Mouse (Mus musculus): Measurements from ENCODE around the gene BC048507. TPM values are rescaled to one million over a fixed set of nuclear protein-coding genes. Genes with fewer than 3 reads are reported as not detected.
"Not testable (repeated sequence)": the region's sequence is repeated elsewhere in the genome, so short reads cannot be mapped to it uniquely, and the experiment has no call there.

The BC048507 gene
- not detected for total RNA-seq (2021)

DNA sequence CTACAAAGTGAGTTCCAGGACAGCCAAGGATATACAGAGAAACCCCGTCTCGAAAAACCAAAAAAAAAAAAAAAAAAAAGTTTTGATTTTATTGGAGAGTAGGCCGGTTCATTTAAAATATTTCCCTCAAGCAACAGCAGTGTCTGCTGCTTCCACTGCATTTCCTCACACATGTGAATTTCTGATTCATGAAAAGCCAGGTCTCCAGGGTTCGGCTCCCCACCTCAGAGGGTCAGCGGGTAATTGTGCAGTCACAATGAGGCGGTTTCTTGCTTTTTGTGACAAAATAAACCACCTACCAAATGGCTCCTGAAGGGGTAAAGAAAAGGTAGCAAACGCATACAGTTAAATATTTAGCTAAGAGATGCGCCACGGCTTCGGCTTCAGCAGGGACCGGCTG, at the start of gene BC048507:
BC048507 (plus strand) TSS at position 301 of the 400 bp plus-strand sequence.
- no peak for DNase-seq (ENCODE audit: extremely low spot score in 1 of 2, low spot score in 2 of 2)
- intact Hi-C loops (cut with DNase I), result no loop called here

DNA sequence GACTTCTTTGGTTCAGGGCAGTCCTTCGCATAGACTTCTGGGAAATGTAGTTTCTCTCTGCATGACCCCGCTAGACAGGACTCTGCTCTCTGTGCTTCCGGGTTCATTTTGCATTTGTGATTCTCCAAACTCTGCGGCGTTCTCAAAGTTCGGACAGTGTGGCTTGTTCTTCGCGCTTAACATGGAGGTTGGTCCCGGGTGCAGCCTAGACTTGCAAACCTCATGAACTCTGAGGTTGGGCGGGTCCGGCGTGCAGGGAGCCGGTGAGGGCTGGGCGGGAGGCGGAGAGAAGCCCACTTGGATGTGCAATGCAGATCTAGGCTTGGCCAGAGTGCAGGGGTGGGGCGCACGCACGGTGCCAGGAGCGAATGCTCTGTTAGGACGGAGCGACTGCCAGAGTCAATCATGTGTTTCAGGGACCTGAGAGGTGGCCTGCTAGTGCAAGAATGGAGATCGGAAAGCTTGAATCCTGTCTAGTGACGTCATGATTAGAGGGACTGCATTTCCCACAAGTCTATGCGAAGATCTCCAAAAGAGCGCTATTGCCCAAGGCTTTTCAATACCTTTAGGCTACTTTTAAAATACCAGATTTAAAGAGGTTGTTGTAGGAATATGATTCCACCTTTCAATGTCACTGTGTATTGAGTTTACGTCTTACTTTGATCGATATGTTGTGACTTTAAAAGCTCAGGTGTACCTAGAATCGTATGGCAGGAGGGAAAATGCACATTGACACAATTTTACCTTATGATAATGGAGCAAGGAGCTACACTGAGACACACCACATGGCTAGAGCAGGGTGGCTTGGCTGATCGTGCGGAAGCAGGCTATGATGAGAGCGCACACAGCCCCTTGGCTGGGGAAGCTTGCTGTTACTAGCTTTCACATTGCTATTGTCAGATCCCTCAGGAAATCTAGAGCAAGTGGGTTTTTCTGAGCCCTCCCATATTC, 49.1 kb upstream of the BC048507 start, which contains the start of gene Zfp273:
Zfp273 (plus strand) TSS at position 31 of the 951 bp plus-strand sequence.
- DNase-seq (ENCODE audit: extremely low spot score in 1 of 2, low spot score in 2 of 2), result peak; percentile 67 to 81
- intact Hi-C loops (cut with DNase I), result loop anchor here (10.0 kb wide), 1 partner anchor 59 kb away; the partner anchor contains the start of gene Zfp85

- DNase-seq (ENCODE audit: extremely low spot score in 1 of 2, low spot score in 2 of 2), result no peak
- intact Hi-C loops (cut with DNase I), result loop anchor here (10.0 kb wide), 1 partner anchor 64 kb away; the partner anchor contains the start of gene Zfp85
These were observed 44.5 kb upstream of the BC048507 start for GRCm38 (mm10) chr13:67818636-67819035.

- peak; percentile 39 to 68 for DNase-seq (ENCODE audit: extremely low spot score in 1 of 2, low spot score in 2 of 2)
- intact Hi-C loops (cut with DNase I), result no loop called here
These were observed 32.2 kb upstream of the BC048507 start, which contains the start of gene Gm10037 for GRCm38 (mm10) chr13:67830911-67831336. Gene Gm10037 (plus strand): TSS chr13:67831106.

GRCm38 (mm10) chr13:67833137-67833536, 30.0 kb upstream of the BC048507 start:
- intact Hi-C loops (cut with DNase I); DNase-seq (ENCODE audit: extremely low spot score in 1 of 2, low spot score in 2 of 2): not testable (repeated sequence)

DNA sequence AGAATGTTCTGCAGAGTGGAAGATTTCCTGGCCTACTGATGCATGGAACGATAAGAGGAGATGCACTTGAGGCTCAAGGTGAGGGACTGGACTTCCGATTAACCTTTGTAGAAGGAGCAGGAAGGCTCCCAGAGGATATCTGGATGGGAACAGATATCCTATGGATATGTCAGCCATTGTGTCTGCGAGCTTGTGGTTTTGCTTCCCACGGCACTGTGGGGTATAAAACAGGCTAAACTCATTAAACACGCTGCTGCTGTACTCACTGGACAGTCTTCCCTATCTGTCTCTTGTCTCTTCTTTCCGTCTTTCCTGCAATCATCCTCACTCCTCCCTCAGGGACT, 19.4 kb upstream of the BC048507 start:
- intact Hi-C loops (cut with DNase I), result loop anchor here (10.0 kb wide), 1 partner anchor 119 kb away; the partner anchor contains the start of gene Zfp65
- no peak for DNase-seq (ENCODE audit: extremely low spot score in 1 of 2, low spot score in 2 of 2)

GRCm38 (mm10) chr13:67844119-67844852, 18.8 kb upstream of the BC048507 start:
- DNase-seq (ENCODE audit: extremely low spot score in 1 of 2, low spot score in 2 of 2), result peak; percentile 40 to 51
- intact Hi-C loops (cut with DNase I), result loop anchor here (10.0 kb wide), 1 partner anchor 119 kb away; the partner anchor contains the start of gene Zfp65

DNA sequence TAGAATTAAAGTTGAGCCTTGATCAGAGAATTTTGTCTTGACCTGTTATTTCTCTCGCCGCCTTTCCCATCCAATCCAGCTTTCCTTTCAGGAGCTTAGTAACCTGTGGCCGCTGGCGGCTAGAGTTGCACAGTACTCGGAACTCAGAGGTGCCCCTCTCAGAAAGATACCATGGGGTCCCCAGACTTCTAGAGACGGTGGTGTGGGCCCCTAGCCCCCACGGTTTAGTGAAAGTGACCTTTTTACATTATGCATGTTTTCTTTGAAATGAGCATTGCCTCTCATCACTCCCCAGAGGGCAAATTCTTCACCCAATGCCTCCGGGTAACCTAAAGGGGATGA, 18.3 kb upstream of the BC048507 start:
- intact Hi-C loops (cut with DNase I), result loop anchor here (10.0 kb wide), 1 partner anchor 120 kb away; the partner anchor contains the start of gene Zfp65
- no peak for DNase-seq (ENCODE audit: extremely low spot score in 1 of 2, low spot score in 2 of 2)

DNA sequence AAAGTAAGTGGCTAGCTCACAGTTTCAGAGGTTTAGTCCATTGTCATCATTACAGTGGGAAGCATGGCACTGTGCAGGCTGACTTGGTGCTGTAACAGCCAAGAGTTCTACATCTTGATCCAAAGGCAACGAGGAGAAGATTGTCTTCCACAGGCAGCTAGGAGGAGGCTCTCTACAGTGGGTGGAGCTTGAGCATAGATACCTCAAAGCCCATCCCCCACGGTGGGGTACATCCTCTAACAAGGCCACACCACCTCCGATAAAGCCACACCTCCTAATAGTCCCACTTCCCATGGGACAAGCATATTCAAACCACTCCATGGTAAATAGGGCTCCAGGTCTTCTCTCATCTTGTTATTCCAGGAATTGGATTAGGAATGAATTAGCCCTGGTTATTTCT, 12.8 kb upstream of the BC048507 start:
- intact Hi-C loops (cut with DNase I), result no loop called here
- DNase-seq (ENCODE audit: extremely low spot score in 1 of 2, low spot score in 2 of 2), result no peak

GRCm38 (mm10) chr13:67853130-67853529, 10.0 kb upstream of the BC048507 start:
- intact Hi-C loops (cut with DNase I), result no loop called here
- DNase-seq (ENCODE audit: extremely low spot score in 1 of 2, low spot score in 2 of 2), result no peak

DNA sequence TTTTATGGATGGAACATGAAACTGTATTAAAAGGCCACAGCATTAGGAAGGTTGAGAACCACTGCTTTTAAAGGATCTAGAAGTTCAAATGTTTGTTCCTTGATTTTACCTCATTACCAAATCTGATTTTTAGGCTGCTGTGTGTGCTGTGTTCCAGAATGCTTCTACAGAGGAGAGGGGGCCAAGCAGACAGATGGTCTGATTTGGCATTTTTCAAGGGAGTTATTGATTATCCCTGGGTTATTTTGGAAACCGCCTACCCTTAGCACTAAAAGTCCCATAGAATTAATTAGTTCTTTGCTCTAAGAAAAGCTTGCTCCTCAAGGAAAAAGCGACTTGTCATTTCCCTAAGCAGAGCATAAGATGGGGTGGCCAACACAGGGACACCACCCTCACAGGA, 9.1 kb upstream of the BC048507 start:
- intact Hi-C loops (cut with DNase I), result no loop called here
- DNase-seq (ENCODE audit: extremely low spot score in 1 of 2, low spot score in 2 of 2), result no peak

DNA sequence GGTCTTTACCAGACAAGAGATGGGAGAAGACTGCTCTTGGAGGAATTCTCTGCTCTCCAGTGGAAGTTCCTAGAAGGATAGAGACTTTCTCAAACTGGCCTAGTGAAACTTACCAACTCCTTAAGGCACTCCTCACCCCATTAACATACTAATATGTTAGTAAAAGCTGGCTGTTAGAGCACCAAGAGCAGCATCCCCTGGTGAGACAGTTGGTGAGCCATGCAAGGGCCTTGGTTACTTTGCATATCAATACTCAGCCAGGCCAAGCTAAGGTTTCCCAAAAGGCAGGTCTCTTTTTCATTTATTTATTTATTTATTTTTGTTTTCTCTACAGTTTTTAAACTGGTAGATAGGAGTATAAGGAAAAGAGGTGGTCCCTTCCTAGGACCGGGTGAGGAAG, 5.8 kb upstream of the BC048507 start:
- DNase-seq (ENCODE audit: extremely low spot score in 1 of 2, low spot score in 2 of 2), result no peak
- intact Hi-C loops (cut with DNase I), result no loop called here

- intact Hi-C loops (cut with DNase I), result no loop called here
These were observed 618 bp upstream of the BC048507 start for GRCm38 (mm10) chr13:67862508-67862907.

GRCm38 (mm10) chr13:67864764-67865350, 1.7 kb downstream of the BC048507 start:
- intact Hi-C loops (cut with DNase I), result no loop called here
- no peak for DNase-seq (ENCODE audit: extremely low spot score in 1 of 2, low spot score in 2 of 2)

More at GRCm38 (mm10) chr13:67862508-67862907, 618 bp upstream of the BC048507 start:
- DNase-seq (ENCODE audit: extremely low spot score in 1 of 2, low spot score in 2 of 2), result no peak

GRCm38 (mm10) chr13:67867899-67868298, 4.8 kb downstream of the BC048507 start:
- intact Hi-C loops (cut with DNase I), result no loop called here
- DNase-seq (ENCODE audit: extremely low spot score in 1 of 2, low spot score in 2 of 2), result peak in 1 of 2 experiments; percentile 29

DNA sequence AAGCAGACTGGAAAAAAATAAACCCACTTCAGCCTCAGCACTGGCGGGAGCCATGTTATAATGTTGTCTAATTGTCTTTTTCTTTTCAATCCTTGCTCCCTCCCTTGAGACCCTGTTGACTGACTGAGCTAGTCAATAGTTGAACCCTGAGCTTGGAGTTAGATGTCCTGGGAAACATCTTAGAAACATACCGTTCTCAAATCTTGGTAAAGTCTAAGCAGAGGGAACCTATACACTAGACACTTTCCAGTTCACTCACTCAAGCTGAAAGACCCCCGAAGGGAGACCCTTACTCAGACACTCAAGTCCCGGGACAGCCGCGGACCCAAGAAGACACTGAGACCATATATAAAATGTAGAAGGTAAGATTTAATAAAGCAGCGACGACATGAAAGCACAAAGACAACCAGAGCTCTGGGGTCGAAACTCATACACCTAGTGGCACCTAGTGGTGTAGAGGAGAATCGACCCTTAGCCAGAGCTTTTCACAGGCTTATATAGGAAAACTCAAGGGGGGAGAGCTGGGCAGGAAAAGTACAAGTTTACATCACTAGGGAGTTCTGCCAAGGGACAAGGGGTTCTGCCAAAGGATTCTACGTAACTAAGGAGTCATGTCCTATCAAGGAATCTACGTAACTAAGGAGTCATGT, 13.0 kb downstream of the BC048507 start:
- intact Hi-C loops (cut with DNase I); DNase-seq (ENCODE audit: extremely low spot score in 1 of 2, low spot score in 2 of 2): not testable (repeated sequence)

GRCm38 (mm10) chr13:67876699-67877254, 13.7 kb downstream of the BC048507 start:
- no peak for DNase-seq (ENCODE audit: extremely low spot score in 1 of 2, low spot score in 2 of 2)
- intact Hi-C loops (cut with DNase I), result no loop called here

DNA sequence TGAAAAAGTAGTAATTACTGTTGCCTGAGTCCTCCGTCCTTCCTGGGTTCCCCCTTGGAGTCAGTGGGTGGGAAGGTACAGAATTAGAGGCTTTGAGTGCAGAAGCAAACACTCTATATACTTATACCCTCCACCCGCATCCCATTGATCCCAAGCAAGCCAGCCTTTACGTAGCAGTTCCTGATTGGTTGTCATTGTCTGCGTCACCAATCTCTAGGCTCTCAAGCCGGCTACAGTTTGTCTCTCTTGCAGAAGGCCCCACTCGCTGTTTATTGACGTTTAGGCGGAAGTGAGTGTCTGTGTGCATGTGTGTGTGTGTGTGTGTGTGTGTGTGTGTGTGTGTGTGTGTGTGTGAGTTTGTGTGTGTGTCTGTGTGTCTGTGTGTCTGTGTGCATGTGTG, 20.8 kb downstream of the BC048507 start:
- intact Hi-C loops (cut with DNase I), result no loop called here
- no peak for DNase-seq (ENCODE audit: extremely low spot score in 1 of 2, low spot score in 2 of 2)
